Mouse (Mus musculus) spleen, adult 2 months (tissue): ENCODE results near the gene Adamtsl3. TPM values are rescaled to one million over a fixed set of nuclear protein-coding genes. Genes with fewer than 3 reads are reported as not detected.

Experiments used
- DNase-seq, 2 experiments: peaks; one replicate each; pipeline versions ENCODE4 v3.0.0 to v3.0.0-alpha.2; 2012 to 2021; ENCODE audit warnings: low spot score in 2 of 2, low read depth in 1 of 2
- H3K27ac ChIP-seq: fragments of 200-500 bp; 2 replicates; pipeline ENCODE4 v1.5.1; 2012; ENCODE audit warnings: low read length, inconsistent platforms; ENCODE audit not compliant: insufficient read depth
- H3K27me3 ChIP-seq: fragments of 200-500 bp; 2 replicates; pipeline ENCODE4 v1.6.1; 2012; ENCODE audit warnings: mild to moderate bottlenecking, moderate library complexity, low read length, inconsistent platforms; ENCODE audit not compliant: control insufficient read depth, insufficient read depth
- H3K36me3 ChIP-seq: fragments of 200-500 bp; 2 replicates; pipeline ENCODE4 v1.6.1; 2012; ENCODE audit warnings: mild to moderate bottlenecking, low read length, inconsistent platforms; ENCODE audit not compliant: control insufficient read depth, insufficient read depth
- H3K4me1 ChIP-seq: fragments of 200-500 bp; 2 replicates; pipeline ENCODE4 v1.6.1; 2011; ENCODE audit warnings: inconsistent platforms; ENCODE audit not compliant: control insufficient read depth, insufficient read depth, insufficient read length
- H3K4me3 ChIP-seq: fragments of 200-500 bp; 2 replicates; pipeline ENCODE4 v1.5.1; 2011; ENCODE audit warnings: mild to moderate bottlenecking, inconsistent platforms; ENCODE audit not compliant: insufficient read depth, insufficient read length; ENCODE audit errors: extremely low read depth
- CTCF ChIP-seq: fragments of 200-500 bp; IDR thresholded peaks from 2 replicates; pipeline ENCODE4 v1.5.1; 2011; ENCODE audit warnings: mild to moderate bottlenecking, inconsistent platforms; ENCODE audit not compliant: insufficient read depth, insufficient read length, insufficient replicate concordance; ENCODE audit errors: extremely low read depth
- POLR2A ChIP-seq: fragments of 200-500 bp; IDR thresholded peaks from 2 replicates; pipeline ENCODE4 v1.6.1; 2011; ENCODE audit warnings: low read depth, low read length, inconsistent platforms
- WGBS: fragments of 180-500 bp; shearing (Covaris S2); methylation state at CpG from one replicate; pipeline ENCODE4 v1.1.7; 2018; 5-methylcytosine and 5-hydroxymethylcytosine counted together
- polyA plus RNA-seq: library from polyadenylated mRNA; depleted of rRNA; stranded (reverse); fragments of >200 nt; gene quantifications from 2 replicates; pipeline ENCODE4 v1.2.3, GENCODE M21; 2012

The Adamtsl3 gene
- polyA plus RNA-seq, 1 experiment: 0.28 TPM

DNA sequence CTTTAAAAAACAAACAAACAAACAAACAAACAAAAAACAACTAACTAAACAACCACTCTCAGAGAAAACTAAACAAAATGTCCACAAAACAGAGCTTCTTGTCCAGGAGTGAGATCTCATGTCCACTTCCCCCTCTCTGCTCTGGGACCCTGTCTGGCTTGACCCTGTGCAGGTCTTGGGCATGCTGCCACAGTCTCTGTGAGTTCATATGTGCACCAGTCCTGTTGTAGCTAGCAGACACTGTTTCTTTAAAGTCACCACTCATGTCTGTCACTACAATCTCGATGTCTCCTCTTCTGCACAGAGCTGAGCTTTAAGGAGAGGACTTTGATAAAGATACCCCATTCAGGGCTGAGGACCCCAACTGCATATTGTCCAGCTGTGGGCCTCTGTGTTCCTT lies 8.9 kb upstream of the Adamtsl3 start:
- DNase-seq: no peak
- 52% methylated on average over 1 of the region's 1 CpGs for WGBS
- no peaks in the 10 kb centered on the region for H3K36me3 ChIP-seq
- no peak overlapping the region for H3K27ac ChIP-seq
- no peaks in the 10 kb centered on the region for H3K4me1 ChIP-seq
- H3K4me3 ChIP-seq: no peak overlapping the region
- TF ChIP-seq POLR2A: no peak
- no peak for TF ChIP-seq CTCF
- H3K27me3 ChIP-seq: no peaks in the 10 kb centered on the region

DNA sequence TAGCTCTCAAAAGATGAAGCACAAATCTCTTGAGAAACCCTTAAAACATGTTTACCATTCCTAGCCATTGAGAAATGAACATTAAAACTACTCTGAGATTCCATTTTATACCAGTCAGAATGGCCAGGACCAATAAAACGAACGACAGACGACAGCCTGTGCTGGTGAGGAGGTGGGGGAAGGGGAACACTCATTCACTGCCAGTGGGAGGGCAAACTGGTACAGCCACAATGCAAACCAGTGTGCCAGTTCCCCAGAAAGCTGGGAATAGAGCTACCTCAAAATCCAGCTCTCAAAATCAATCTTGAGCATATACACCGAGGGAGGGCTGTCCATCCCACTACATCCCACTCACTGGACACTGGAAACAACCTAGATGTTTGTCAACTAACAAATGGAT lies 8.3 kb upstream of the Adamtsl3 start:
- H3K36me3 ChIP-seq: no peaks in the 10 kb centered on the region
- TF ChIP-seq POLR2A (no peak), CTCF (no peak)
- no peaks in the 10 kb centered on the region for H3K4me1 ChIP-seq
- no peaks in the 10 kb centered on the region for H3K27me3 ChIP-seq
- whole genome bisulfite sequencing: 59% methylated on average over 4 of the region's 4 CpGs
- DNase-seq: no peak
- no peak overlapping the region for H3K27ac ChIP-seq
- no peak overlapping the region for H3K4me3 ChIP-seq

DNA sequence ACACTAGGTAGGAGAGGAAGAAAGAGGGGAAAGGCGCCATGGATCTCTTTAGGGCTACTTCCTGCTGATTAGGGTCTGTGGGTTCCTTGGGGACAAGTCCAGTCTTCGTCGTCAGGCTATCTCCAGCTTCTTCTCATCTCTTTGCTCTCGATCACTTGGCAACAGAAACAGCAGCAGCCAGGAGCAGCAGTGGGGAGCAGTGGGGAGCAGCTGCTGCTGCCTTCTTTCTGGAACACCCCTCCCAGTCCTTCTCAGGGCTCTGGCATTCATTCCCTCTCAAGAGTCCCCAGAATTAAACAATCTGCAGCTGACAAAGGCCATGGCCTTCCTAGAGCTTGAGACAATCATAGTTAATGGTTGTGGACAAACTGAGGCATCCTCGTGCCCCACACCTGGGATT lies 7.6 kb upstream of the Adamtsl3 start:
- Histone ChIP-seq H3K36me3 (no peaks in the 10 kb centered on the region), H3K4me3 (no peak overlapping the region), H3K4me1 (no peaks in the 10 kb centered on the region), H3K27ac (no peak overlapping the region), H3K27me3 (no peaks in the 10 kb centered on the region)
- DNase-seq: no peak
- 61% methylated on average over 5 of the region's 5 CpGs for WGBS
- TF ChIP-seq CTCF (no peak), POLR2A (no peak)

DNA sequence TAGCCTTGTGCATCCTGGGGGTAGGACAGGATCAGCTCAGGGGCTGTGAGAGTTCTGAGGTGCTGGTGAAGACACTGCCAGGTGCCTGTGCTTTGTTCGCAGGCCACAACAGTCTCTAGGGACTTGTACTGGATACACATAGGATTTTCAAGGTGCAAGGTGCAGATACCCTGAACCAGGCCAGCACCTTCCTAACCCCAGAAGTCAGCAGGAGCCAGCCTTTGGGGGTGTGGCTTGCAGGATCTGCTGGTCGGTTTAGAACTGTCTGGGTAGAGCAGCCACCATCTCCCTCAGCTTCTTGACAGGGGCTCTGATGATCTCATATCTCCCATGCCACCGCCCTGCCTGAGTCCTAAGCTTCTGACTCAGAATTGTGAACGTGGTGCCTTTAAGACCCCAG lies 5.7 kb upstream of the Adamtsl3 start:
- Histone ChIP-seq H3K36me3 (no peaks in the 10 kb centered on the region), H3K4me3 (no peak overlapping the region), H3K27me3 (no peaks in the 10 kb centered on the region), H3K27ac (no peak overlapping the region), H3K4me1 (no peaks in the 10 kb centered on the region)
- TF ChIP-seq CTCF (no peak), POLR2A (no peak)
- 71% methylated on average over 4 of the region's 4 CpGs for WGBS
- DNase-seq: no peak

- no peak overlapping the region for H3K27ac ChIP-seq
- no peaks in the 10 kb centered on the region for H3K36me3 ChIP-seq
- TF ChIP-seq CTCF (no peak), POLR2A (no peak)
- 43% methylated on average over 6 of the region's 6 CpGs for WGBS
- no peaks in the 10 kb centered on the region for H3K4me1 ChIP-seq
- DNase-seq: no peak
- H3K27me3 ChIP-seq: peaks cover 5% of the 10 kb centered on the region; the same call in 1 of the 2 replicates
- H3K4me3 ChIP-seq: no peak overlapping the region
Measured at GRCm38 (mm10) chr7:82330860-82331259, 4.6 kb upstream of the Adamtsl3 start.

- Histone ChIP-seq H3K36me3 (no peaks in the 10 kb centered on the region), H3K27ac (no peak overlapping the region), H3K27me3 (peaks cover 7% of the 10 kb centered on the region; the same call in 1 of the 2 replicates), H3K4me1 (no peaks in the 10 kb centered on the region), H3K4me3 (no peak overlapping the region)
- no peak for TF ChIP-seq POLR2A
- TF ChIP-seq CTCF: no peak
- WGBS: 80% methylated on average over 1 of the region's 1 CpGs
- no peak for DNase-seq
Measured at GRCm38 (mm10) chr7:82334000-82334399, 1.5 kb upstream of the Adamtsl3 start.

DNA sequence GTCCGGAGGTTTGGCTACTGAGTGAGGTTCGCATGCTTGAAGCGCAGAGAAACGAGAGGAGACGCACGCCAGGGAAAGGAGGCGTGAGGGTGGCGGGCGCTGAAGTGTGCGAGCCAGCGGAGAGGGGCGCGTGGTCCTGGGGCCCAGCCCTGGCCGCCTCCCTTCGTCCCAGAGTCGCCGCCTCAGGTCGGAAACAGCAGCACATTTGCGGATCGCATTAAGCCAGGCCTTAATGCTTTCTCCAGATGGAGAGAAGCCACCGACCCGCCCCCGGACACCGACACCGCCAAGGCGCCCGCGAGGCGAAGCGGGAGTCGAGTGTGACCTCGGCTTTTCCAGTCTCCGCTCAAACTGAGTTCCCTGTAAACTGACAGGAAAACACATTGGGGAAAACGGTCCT lies 638 bp downstream of the Adamtsl3 start:
- DNase-seq: no peak
- no peak overlapping the region for H3K4me3 ChIP-seq
- no peak for TF ChIP-seq CTCF
- H3K36me3 ChIP-seq: no peaks in the 10 kb centered on the region
- no peaks in the 10 kb centered on the region for H3K4me1 ChIP-seq
- H3K27ac ChIP-seq: no peak overlapping the region
- H3K27me3 ChIP-seq: peaks cover 7% of the 10 kb centered on the region; the same call in 1 of the 2 replicates
- 6% methylated on average over 34 of the region's 34 CpGs for WGBS
